Mouse (Mus musculus): ENCODE results near the gene Mtcl1.

Gene Mtcl1

GRCm38 (mm10) chr17:66322646-66323255 lies 126.8 kb downstream of the Mtcl1 start:
- no peak for DNase-seq (ENCODE audit: low read depth)

DNA sequence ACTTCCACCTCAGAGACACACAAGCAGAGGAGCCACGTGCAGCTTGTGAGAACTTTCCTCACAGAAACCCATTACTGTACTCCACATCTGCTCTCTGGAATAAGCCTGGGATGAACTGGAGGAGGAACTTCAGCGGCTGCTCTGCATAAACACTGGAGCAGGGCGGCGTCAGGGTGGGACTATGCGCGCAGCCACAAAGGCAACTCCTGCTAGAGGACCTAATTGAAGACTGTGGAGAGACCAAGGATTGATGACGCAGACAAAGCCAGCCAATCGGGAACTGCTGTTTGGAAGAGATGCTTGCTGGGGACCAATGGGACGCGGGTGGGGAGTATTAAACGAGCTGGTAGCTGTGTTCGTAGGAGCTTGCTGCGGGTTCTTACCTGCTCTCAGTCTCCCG lies 127.6 kb downstream of the Mtcl1 start:
- no peak for DNase-seq (ENCODE audit: low read depth)

DNA sequence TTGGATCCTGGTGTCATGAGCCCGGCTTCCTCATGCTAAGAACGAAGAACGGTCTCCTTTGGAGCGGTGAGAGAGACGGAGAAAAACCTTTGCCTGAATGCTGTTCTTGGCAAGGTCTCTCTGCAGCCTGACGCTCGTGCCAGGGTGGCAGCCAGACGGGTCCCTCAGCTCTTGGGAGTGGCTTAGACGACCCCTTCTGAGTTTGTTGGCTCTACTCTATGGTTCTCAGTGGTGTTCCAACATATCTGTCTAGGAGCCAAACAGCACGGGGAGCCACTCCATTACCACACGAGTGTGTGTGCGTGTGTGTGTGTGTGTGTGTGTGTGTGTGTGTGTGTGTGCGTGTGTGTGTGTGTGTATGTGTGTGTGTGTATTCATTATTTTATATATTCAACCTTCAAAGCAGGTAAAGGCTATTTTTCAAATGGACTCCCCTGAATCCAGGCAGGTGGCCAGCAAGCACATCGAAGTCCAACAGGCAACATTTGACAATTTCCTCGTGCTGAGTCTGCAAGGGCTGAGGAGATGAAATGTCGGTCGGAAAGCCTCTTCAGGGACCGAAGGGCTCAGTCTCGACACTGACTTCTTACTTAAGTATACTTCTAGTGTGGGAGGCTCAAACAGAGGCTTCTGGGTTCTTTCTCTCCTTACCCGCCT lies 128.7 kb downstream of the Mtcl1 start:
- no peak for DNase-seq (ENCODE audit: low read depth)

- DNase-seq (ENCODE audit: low read depth): no peak
These were observed 131.5 kb downstream of the Mtcl1 start for GRCm38 (mm10) chr17:66318031-66318430.

DNA sequence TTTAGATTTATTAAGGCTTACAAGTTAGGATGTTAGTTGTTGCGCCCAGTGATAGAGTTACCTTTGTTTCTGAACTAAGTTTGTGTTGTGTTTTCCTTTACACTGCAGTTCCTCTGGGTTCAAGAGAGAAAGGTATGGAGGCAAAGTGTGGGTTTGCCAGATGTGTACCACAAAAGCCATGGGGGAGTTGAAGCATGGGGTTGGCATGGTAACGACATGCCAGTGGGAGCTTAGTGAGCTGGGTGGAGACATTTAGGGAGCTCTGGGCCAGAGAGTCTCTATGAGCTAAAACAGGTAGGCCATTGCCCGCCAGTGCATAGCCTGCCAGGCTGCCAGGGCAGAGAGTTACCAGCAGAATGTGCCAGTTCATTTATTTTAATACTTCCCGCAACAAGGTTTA lies 132.0 kb downstream of the Mtcl1 start:
- DNase-seq (ENCODE audit: low read depth): no peak

DNA sequence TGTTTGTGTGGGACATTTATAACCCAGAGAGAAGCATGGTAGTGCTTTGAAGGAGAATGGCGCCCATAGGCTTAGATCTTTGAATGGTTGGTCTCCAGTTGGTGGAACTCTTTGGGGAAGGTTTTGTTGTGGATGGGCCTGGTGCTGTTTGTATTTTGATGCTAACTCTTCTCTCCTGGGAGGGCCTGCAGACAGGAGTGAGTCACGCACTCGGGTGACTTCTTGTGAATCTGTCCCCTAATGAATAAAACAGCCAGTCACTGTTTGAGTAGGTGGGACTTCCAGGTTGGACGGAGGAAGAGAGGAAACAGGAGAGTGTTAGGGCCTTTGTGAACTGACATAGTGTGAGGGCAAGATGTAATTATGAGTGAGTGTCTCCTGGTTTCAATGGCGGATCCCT lies 132.4 kb downstream of the Mtcl1 start:
- DNase-seq (ENCODE audit: low read depth): no peak

GRCm38 (mm10) chr17:66315451-66315850 lies 134.1 kb downstream of the Mtcl1 start:
- DNase-seq (ENCODE audit: low read depth): no peak

DNA sequence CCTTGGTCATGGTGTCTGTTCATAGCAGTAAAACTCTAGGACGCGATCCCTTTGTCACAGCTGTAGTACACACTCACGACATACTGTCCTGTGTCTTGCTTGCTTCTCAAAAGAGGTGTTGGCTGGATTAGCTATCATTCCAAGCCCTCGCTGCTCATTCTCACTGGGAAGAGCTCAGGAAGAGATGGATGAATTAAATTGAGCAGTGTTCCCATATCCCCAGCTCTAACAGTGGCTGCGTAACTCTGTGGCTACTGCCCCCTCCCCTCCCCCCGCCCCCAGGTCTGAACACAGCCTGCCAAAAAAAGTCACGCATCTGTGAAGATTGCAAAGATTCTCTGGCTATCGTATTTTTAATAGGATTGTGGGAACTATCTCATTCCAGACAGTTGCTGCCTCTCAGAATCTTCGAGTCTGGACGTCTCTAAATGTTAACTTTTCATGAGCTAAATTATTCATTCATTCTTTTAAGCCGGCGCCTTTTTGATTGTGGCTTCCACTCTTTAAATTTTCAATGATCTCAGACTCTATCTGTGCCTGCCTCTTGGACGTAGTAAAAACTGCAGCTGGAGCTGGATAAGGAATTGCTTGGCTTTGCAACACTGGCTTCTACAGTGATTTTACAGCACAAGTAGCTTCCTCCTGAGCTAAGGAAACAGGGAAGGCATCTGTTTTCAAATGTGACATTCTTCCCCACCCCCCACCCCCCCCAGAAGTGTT lies 134.8 kb downstream of the Mtcl1 start:
- DNase-seq (ENCODE audit: low read depth): no peak

DNA sequence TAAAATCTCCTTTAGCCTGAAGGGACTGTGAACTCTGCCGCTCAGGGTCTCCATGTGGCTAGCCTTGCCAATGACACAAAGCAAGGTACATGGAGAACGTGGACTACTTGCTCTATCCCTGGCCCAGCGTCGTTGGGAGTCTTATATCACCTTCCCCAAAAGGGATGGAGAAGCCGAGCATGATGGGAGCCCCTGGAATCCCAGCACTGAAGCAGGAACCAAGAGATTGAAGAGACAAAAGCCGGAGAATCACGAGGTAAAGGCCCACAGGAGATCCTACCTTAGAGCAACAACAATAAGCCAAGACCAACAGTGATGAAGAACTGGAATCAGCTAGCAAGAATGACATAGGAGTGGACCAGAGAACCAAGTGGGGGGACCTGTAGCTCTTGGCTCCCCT lies 147.6 kb downstream of the Mtcl1 start:
- no peak for DNase-seq (ENCODE audit: low read depth)

DNA sequence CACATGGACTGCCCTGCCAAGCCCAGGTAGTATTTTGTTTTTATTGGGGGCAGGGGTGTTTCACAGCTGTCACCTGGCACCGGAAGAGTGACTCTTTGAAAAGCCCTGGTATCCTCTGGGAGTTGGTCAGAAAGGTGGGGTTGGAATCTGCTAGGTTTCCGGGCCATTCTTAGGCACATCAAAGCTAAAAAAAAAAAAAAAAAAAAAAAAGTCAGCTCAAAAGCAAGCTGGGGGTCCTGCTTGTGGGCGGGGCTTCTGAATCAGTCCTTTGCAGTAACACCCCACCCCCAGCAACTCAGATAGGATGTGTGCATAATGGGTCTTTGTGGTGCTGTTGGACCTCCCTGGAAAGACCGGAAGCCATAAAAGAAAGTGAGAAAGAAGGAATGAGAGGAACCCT lies 148.3 kb downstream of the Mtcl1 start:
- no peak for DNase-seq (ENCODE audit: low read depth)

GRCm38 (mm10) chr17:66297721-66298120 lies 151.8 kb downstream of the Mtcl1 start:
- no peak for DNase-seq (ENCODE audit: low read depth)

GRCm38 (mm10) chr17:66293581-66293980 lies 156.0 kb downstream of the Mtcl1 start:
- DNase-seq (ENCODE audit: low read depth): no peak

DNA sequence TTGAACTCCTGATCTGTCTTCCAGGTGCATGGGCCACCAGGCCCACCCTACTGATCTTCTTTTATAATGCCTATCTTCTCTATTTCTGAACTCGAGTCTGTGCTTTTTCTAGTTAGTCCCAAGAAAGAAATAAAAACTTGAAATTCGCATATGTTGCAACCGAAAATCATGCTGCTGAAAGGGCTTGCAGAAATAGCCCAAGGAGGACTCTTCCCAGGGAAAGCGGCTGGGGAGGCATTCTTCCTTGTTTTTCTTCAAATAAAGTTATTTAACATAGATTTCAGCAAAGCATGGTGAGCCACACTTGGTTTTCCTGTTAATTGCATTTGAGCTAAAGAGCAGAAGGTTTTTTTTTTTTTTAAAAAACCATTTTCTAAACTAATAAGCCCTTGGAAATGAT lies 159.7 kb downstream of the Mtcl1 start:
- no peak for DNase-seq (ENCODE audit: low read depth)

Data from naive thymus-derived CD4-positive, alpha-beta T cell, adult 2 months (primary cell).